Mouse (Mus musculus) midbrain, postnatal 0 days (tissue): ENCODE results near the gene Mras. TPM values are rescaled to one million over a fixed set of nuclear protein-coding genes. Genes with fewer than 3 reads are reported as not detected.

Experiments
- ATAC-seq: fragments of 200-750 bp; cut with Nextera tagmentation; 2 replicates; pipeline ENCODE4 v1.8.0; 2017; ENCODE audit warnings: moderate number of reproducible peaks, mild to moderate bottlenecking, moderate TSS enrichment, moderate library complexity; ENCODE audit not compliant: low FRiP score
- DNase-seq: peaks from one replicate; pipeline ENCODE4 v3.0.0-alpha.2; 2015; ENCODE audit warnings: low spot score
- H3K27ac ChIP-seq: fragments of 300-500 bp; sonication (generic); 2 replicates; pipeline ENCODE4 v1.5.1; 2014; ENCODE audit warnings: low read depth, mild to moderate bottlenecking, low read length, mixed read lengths
- H3K27me3 ChIP-seq: fragments of 300-500 bp; sonication (generic); 2 replicates; pipeline ENCODE4 v1.6.1; 2014; ENCODE audit warnings: low read length, control low read depth, mixed read lengths; ENCODE audit not compliant: insufficient read depth
- H3K36me3 ChIP-seq: fragments of 300-500 bp; sonication (generic); 2 replicates; pipeline ENCODE4 v1.6.1; 2014; ENCODE audit warnings: low read length, control low read depth, mixed read lengths; ENCODE audit not compliant: insufficient read depth
- H3K4me1 ChIP-seq: fragments of 300-500 bp; sonication (generic); 2 replicates; pipeline ENCODE4 v1.6.1; 2014; ENCODE audit warnings: mild to moderate bottlenecking, control low read depth, antibody characterized with exemption, low read length, mixed read lengths; ENCODE audit not compliant: insufficient read depth
- H3K4me2 ChIP-seq: fragments of 300-500 bp; sonication (generic); 2 replicates; pipeline ENCODE4 v1.6.1; 2014; ENCODE audit warnings: low read depth, mild to moderate bottlenecking, low read length, mixed read lengths; ENCODE audit not compliant: poor library complexity, severe bottlenecking
- H3K4me3 ChIP-seq: fragments of 300-500 bp; sonication (generic); 2 replicates; pipeline ENCODE4 v1.5.1; 2014; ENCODE audit warnings: low read depth, mild to moderate bottlenecking, low read length, moderate library complexity
- H3K9ac ChIP-seq: fragments of 300-500 bp; sonication (generic); replicated peaks from 2 replicates; pipeline ENCODE4 v1.6.1; 2014; ENCODE audit warnings: mild to moderate bottlenecking, low read length, moderate library complexity, mixed read lengths; ENCODE audit not compliant: poor library complexity, severe bottlenecking
- H3K9me3 ChIP-seq: fragments of 300-500 bp; sonication (generic); 2 replicates; pipeline ENCODE4 v1.6.1; 2016; ENCODE audit warnings: low read length, control low read depth
- CTCF ChIP-seq: IDR thresholded peaks from 2 replicates; pipeline ENCODE4 v1.5.1; 2016; ENCODE audit warnings: antibody characterized with exemption, mild to moderate bottlenecking
- WGBS: fragments of 180-500 bp; shearing (Covaris S2); extraction: QIAGEN DNeasy Blood & Tissue Kit; methylation state at CpG from one replicate; pipeline ENCODE4 v1.1.7; 2014; 5-methylcytosine and 5-hydroxymethylcytosine counted together
- polyA plus RNA-seq: library from polyadenylated mRNA; unstranded; fragments of >200 nt; fragmentation: Nextera tagmentation; extraction: Ambion mirVana; gene quantifications from 2 replicates; pipeline ENCODE4 v1.2.1, GENCODE M21; 2015
- total RNA-seq: library from RNA; depleted of rRNA; stranded (reverse); fragments of >200 nt; gene quantifications from 2 replicates; pipeline ENCODE4 v1.2.3, GENCODE M21; 2014

Gene Mras
- total and polyA plus RNA-seq, 2 experiments from 2014 or later = 72.6 to 92.9 TPM

- no peaks in the 10 kb centered on the region for H3K9me3 ChIP-seq
- H3K4me2 ChIP-seq = no peak overlapping the region
- no peaks in the 10 kb centered on the region for H3K4me1 ChIP-seq
- ATAC-seq (no peak), DNase-seq (no peak)
- TF ChIP-seq CTCF = no peak
- WGBS = 81% methylated on average over 8 of the region's 8 CpGs
- H3K9ac ChIP-seq = no peak overlapping the region
- H3K36me3 ChIP-seq = peaks cover 23% of the 10 kb centered on the region
- H3K27me3 ChIP-seq = no peaks in the 10 kb centered on the region
- no peak overlapping the region for H3K27ac ChIP-seq
- H3K4me3 ChIP-seq = no peak overlapping the region
Observed at GRCm38 (mm10) chr9:99389506-99389905, 47.7 kb downstream of the Mras start.

GRCm38 (mm10) chr9:99388856-99389255 is 48.3 kb downstream of the Mras start:
- Histone ChIP-seq H3K9me3 (no peaks in the 10 kb centered on the region), H3K27ac (peak overlapping the region; percentile 59; the same call in 1 of the 2 replicates), H3K27me3 (no peaks in the 10 kb centered on the region), H3K4me2 (no peak overlapping the region), H3K36me3 (peaks cover 23% of the 10 kb centered on the region), H3K4me1 (no peaks in the 10 kb centered on the region), H3K4me3 (no peak overlapping the region), H3K9ac (no peak overlapping the region)
- ATAC-seq (no peak), DNase-seq (no peak)
- WGBS = 69% methylated on average over 9 of the region's 9 CpGs
- no peak for TF ChIP-seq CTCF

- H3K4me1 ChIP-seq = no peaks in the 10 kb centered on the region
- H3K27me3 ChIP-seq = no peaks in the 10 kb centered on the region
- peak; percentile 82 for ATAC-seq
- TF ChIP-seq CTCF = no peak
- H3K36me3 ChIP-seq = peaks cover 23% of the 10 kb centered on the region
- peak; percentile 83 for DNase-seq
- H3K27ac ChIP-seq = peak overlapping the region; percentile 59
- no peak overlapping the region for H3K4me3 ChIP-seq
- no peak overlapping the region for H3K4me2 ChIP-seq
- 58% methylated on average over 5 of the region's 5 CpGs for WGBS
- H3K9ac ChIP-seq = no peak overlapping the region
- no peaks in the 10 kb centered on the region for H3K9me3 ChIP-seq
Observed at GRCm38 (mm10) chr9:99388078-99388477, 49.1 kb downstream of the Mras start.

- WGBS = 80% methylated on average over 9 of the region's 9 CpGs
Observed at GRCm38 (mm10) chr9:99382556-99382955, 54.6 kb downstream of the Mras start.

GRCm38 (mm10) chr9:99379194-99379593 is 58.0 kb downstream of the Mras start:
- Histone ChIP-seq H3K27me3 (no peaks in the 10 kb centered on the region), H3K4me1 (no peaks in the 10 kb centered on the region), H3K4me3 (no peak overlapping the region), H3K36me3 (no peaks in the 10 kb centered on the region), H3K4me2 (no peak overlapping the region), H3K9me3 (no peaks in the 10 kb centered on the region), H3K27ac (no peak overlapping the region), H3K9ac (no peak overlapping the region)
- no peak for DNase-seq
- TF ChIP-seq CTCF = no peak
- ATAC-seq = no peak
- 70% methylated on average over 5 of the region's 5 CpGs for WGBS

More at GRCm38 (mm10) chr9:99382556-99382955, 54.6 kb downstream of the Mras start:
- no peak for DNase-seq
- peaks cover 11% of the 10 kb centered on the region for H3K36me3 ChIP-seq
- no peaks in the 10 kb centered on the region for H3K27me3 ChIP-seq
- no peaks in the 10 kb centered on the region for H3K4me1 ChIP-seq
- no peak overlapping the region for H3K27ac ChIP-seq
- no peak overlapping the region for H3K4me2 ChIP-seq
- no peak overlapping the region for H3K4me3 ChIP-seq
- H3K9ac ChIP-seq = no peak overlapping the region
- H3K9me3 ChIP-seq = no peaks in the 10 kb centered on the region
- TF ChIP-seq CTCF = no peak
- ATAC-seq = no peak

- 8% methylated on average over 14 of the region's 14 CpGs for WGBS
- Histone ChIP-seq H3K36me3 (no peaks in the 10 kb centered on the region), H3K9me3 (no peaks in the 10 kb centered on the region), H3K4me3 (no peak overlapping the region), H3K27me3 (no peaks in the 10 kb centered on the region), H3K4me1 (no peaks in the 10 kb centered on the region), H3K4me2 (peak overlapping the region; percentile 33), H3K27ac (no peak overlapping the region), H3K9ac (no peak overlapping the region)
- DNase-seq = peak; percentile 49
- peak; percentile 94 for TF ChIP-seq CTCF
- ATAC-seq = 0 out of 2 replicates have a peak, but pooled peaks have one; percentile 34
Observed at GRCm38 (mm10) chr9:99376591-99377418, 60.4 kb downstream of the Mras start.
